Mouse (Mus musculus) telencephalon, adult 2 months (tissue): ENCODE data around the gene 2010111I01Rik.

Experiments used
- DNase-seq: peaks from one replicate; pipeline ENCODE4 v3.0.0-alpha.2; 2011; ENCODE audit warnings: low read depth, low spot score

Gene 2010111I01Rik

DNA sequence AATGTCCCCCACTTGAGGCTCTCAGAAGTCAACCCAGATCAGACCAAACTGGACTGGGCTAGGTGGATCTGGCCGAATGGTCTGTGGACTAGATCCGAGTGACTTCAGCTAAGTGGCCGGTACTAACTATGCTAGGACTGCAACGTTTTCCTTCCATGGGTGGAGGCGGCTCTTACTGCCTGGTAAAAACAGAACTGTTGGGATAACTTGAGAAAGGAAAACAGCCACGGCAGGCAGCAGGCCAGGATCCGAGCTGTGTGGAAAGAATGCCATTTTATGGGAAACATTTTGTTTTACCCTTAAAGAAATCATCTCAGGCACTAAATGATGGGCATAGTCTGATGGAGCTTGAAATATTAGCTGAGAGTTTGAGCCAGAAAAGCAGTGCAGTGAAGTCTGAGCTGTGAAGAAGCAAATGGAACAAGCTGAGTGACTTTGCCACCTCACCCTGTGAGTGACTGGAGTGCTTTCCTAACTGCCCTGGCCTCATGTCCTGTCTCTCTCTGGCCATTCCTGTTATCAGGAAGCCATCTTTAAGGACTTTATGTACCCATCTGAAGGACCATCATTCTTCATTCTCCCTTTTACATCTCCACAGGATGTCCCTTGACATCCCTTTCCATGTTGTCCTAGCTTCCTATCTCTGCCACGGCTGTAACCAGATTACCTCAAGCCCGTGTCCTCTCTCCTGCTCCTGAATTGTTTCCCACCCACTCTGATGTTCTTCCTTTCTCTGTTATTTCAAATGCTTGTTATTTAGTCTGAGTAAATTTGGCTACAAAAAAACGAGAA is 277.9 kb downstream of the 2010111I01Rik start:
- DNase-seq = no peak

DNA sequence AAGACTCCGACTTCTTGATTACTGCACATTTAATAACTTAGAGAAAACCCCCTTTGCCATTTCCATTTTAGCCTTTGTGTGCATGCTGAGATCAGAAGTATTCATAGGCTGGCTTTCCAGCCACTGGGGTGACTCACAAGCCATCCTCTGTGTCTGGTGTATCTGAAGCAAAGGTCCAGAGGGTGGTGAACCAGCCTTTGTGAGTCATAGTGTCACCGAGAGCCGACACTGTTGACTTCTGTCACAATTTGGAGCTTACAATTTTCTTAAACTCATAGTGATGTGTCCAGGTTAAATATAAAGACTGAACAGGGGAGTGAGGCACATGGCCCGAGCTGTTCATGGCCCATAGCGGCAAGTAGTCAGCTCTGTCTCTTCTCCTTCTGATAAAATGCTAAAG is 278.9 kb downstream of the 2010111I01Rik start:
- no peak for DNase-seq

DNA sequence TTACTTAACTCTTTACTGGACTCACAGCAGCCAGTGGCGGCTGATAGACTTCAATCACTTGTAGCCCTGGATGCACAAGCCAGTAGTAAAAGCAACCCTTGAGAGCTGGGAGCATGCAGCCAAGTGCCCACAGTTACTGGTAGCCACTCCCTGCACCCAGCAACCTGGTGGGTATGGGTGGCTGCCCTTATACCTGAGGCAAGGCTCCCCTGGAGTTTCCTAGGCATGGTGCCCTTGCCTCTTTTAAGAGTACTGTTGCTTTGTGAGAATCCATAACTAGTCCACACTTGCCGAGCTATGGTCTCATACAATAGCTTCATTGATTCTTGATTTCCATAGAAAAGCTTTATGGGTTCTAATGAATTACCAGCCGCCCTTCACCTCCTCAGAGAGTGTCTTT is 279.7 kb downstream of the 2010111I01Rik start:
- no peak for DNase-seq

DNA sequence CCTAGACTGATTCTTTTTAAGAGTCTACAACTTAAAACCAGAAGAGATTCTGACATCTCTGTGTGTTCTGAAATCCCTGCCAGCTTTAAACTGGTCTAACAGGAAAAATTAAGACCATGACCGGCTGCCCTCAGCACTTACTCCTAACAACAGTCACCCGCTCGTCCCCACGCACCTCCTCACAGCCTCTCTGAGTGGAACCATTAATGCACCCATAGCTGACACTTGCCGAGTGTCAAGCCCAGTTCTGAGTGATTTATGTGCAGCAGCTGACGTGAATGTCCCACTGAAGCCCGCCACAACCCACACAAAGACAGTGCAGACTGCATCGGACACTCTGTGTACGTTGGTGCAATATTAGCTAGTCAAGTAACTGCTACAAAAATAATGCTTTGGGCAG is 280.5 kb downstream of the 2010111I01Rik start:
- no peak for DNase-seq

DNA sequence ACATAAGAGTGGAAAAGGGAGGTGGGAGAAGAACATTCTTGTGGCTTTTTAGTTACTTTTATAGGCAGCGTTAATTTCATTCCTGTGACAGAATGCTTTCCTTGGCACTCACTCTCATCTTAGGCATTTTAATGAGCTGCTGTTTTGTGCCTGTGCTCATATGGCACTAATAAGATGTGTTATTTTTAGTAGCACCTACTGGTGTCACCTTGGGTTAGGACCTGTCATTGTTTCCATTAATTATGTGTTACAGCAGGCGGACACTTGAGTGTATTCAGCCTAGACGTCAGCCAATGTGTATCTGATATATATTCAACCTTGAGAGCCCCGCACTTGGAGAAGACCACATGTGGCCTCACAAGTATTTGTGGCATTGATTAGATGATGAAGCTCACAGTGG is 281.1 kb downstream of the 2010111I01Rik start:
- no peak for DNase-seq

DNA sequence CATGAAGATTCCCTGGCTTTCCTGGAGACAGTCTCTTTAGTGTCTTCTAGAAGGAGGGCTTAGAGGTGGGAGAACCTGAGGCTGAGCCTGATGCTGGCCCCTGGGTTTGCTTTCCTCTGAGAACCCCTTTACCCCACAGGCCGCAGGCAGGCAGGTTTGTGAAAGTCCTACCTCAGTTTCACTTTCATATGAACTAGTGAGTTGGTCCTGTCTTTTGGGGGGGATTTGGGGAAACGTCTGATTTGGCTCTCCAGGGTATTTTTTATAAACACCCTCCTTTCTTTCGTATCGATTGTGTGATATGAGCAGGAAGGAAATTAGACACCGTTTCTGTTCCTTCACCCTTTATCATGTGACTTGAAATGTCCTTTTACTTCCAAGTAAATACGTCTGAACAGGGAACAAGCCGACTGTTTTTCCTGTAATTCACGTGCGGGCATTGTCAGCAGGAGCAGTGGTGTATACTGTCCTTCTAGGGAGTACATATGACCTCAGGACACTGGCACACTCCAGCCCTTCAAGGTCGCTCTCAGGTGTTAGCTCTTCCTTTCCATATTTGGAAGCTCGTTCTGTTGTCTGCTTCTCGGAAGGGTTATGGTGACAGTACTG is 281.7 kb downstream of the 2010111I01Rik start:
- DNase-seq = no peak

DNA sequence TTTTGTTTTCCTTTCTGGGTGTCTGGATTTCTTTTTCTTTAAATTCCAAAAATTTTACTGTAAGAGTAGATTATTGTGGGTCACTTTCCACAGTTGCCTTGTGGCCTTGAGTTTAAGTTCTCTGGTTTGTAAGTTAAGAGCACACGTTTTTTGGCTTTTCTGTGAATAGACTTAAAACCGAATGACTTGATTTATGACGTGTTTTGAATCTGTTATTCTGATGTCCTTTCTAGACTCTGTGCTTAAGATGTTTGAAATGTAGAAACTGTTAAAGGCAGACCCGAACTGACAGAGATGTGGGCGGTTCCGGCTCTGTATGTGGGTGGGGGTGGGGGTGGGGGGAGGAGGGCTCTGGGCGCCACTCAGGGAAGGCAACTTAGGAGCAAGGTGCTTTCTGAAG is 282.3 kb downstream of the 2010111I01Rik start:
- DNase-seq = no peak

DNA sequence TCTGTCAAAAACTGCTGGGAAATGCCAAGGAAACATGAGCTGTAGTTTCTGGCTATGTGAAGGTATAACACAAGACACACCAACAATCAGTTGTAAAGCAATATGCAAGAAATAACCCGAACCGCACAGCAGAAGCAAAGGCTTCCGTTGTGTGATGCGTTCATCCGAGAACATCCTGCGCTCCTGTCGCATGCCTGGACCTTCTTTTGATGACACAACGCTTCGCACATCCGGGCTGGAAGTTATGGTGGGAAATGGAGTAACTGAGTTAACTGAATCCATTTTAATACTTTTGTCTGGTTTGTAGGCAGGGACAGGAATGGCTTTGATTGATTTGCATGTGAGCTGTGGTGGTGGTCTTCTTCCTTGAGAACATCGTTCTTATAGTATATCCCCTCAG is 282.9 kb downstream of the 2010111I01Rik start:
- DNase-seq = no peak

DNA sequence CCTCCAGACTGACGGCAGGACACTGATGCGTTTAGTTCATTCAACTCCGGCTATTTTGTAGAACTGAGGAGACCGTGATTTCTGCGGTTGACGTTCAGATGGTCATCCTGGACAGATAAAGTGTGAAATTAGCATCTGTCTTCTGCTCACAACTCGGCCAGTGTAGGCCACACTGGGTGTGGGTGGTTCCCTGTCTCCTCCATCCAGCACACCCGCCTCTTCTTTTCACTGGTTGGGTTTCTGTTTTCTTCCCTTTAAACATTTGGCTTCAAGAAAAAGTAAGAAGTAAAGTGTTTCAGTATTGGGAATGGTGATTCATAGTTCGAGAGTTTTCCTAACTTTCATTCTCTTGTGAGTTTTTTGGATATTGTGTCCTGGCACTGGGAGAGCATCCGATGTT is 283.6 kb downstream of the 2010111I01Rik start:
- DNase-seq = peak; percentile 62

DNA sequence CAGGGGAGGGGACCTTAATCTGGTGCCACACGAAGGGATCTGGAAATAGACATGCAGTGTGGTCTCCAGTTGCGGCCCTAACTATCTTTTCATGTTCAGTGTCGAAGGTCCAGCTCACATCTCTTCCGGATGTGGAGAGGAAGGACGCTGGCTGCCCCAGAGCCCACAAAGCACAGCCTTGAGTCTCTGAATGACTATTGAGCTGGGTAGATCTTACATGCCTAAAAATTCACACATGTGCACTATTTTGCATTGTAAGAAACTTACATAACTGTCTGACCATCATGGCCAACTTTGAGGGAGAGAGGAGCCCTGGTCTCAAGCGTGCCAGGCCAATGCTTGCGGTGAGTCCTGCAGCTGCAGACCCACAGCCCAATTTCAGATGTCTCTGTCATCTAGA is 284.5 kb downstream of the 2010111I01Rik start:
- DNase-seq = no peak

DNA sequence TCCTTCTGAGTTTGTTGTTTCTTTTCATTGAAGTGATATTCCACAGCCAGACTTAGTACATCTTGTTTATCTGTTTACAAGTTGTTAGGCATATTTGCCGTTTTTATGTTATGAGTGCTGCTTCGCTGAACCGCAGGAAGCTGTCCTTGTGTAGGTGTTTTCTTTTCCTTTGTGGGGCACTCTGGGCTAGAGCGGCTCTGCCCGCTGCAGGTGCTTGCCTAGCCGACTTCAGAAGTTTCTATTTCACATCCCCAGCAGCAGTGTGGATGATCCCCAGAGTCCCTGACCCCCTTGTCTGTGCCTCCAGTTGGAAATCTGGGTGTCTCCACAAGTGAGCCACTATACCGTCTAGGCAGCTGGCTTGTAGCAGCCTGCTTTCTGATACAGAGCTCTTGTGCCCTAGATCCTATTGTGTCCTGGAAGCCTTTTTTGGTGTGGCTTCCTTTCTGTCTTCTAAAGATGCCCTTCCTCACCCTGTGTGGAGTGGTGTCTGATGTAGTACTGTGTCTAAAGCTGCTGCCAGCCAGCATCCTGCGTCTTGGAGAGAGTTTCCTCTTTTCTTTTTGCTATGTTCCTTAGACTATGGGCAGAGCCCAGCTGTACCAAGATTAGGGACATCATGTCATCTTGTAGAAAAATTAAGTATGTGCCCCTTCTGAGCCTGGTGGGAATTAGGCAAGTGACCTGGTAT is 285.2 kb downstream of the 2010111I01Rik start:
- no peak for DNase-seq

DNA sequence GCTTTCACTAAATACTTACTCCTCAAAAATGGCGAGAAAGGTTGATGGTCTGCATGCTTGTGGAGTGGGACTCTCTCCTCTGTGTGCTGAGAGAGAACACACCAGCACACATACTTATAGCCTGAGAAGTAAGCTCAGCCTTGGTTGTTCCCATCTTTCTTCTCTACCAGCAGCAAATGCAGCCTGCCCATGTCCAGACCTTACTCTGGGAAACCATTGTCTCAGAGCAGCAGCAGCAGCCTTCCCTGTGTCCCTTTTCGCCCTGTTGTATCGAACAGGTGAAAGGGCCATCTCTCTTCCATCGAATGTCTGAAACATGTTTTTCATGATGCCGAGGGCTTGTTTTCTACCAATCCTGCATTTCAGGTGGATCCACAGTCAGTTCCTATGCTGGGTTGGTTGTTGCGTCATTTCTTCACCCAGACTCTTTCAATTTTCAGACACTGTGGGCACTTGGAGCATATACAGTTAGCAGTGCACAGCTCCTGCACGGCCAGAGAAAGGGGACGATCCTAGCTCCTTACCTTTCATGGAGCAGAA is 285.8 kb downstream of the 2010111I01Rik start:
- DNase-seq = no peak

DNA sequence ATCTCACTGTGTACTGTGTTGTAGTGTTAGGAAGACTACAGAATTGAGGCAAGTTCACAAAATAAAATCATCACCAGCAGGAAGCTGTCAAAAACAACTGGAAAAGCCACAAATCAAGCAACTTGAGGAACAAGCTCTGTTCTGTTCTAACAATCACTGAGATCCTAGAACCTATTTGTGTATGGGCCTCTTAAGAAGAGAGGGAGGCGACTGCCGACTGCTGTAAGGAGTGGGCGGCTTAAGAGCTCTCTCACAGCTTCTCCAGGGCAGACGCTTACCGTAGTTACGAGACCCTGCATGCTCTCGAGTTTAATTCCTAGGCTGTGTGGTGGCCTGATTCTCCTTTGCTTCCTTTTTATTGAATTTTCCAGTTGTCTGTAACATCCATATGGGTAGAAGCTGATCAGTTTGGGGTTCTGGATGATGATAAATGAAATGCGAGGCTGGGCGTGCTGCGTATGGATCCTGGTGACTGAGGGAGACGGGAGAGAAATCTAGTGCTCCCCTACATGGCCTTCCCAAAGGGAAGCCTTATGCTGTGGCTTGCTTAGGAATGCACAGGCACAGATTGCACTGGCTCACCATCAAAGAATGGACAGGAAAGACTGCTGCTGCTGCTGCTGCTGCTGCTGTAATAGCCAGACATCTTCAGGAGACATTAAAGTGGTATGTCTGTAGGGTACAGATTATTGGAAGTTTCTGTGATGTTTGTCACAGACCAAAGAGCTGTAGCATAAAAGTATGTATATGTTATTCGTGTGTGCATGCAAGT is 286.6 kb downstream of the 2010111I01Rik start:
- no peak for DNase-seq

DNA sequence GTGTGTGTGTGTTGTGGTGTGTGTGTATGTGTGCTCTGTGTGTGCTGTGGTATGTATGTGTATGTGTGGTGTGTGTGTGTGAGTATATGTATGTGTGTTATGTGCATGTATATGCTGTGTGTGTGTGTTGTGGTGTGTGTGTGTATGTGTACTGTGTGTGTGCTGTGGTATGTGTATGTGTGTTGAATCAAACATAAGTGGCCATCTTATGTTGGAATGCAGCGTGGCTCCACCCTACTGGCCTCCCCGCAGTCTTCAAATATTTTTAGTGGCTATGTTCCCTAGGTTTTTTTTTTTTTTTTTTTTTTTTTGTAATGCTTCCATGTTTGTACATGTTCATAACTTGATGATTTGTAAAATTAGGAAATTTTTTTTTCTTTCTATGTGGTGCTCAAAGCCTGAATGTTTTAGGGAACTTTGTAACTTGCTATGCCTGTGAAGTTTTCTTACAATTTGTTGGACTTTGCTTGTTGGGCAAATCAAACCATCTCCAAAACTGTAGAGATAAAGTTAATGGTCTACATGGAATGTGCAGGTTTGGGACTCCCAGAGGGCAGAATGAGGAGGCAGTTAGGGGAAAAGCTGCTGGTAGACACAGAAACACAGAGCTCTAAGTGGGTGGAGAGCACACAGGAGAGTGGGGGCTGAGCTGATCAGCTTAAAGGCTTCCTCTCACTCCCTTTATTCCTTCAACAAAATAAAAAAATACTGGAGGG is 287.8 kb downstream of the 2010111I01Rik start:
- DNase-seq = no peak

DNA sequence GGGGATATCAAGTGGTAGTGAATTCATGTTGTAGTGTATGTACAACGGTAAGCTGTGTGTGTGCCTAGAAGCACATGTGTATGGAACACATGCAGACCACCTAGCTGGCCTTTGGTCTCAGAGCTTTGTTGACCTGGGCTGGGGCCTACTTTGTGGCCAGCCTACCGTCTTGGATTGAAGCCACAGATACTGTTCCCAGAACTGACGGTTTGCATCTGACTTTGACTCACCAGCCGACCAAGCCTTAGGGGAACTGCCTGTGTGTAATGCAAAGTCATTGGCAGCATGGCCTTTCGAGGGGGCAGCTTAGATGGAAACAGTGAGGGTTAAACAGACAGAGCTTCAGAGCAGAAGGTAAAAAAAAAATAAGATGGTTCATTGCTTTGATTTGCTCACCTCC is 288.5 kb downstream of the 2010111I01Rik start:
- DNase-seq = no peak

DNA sequence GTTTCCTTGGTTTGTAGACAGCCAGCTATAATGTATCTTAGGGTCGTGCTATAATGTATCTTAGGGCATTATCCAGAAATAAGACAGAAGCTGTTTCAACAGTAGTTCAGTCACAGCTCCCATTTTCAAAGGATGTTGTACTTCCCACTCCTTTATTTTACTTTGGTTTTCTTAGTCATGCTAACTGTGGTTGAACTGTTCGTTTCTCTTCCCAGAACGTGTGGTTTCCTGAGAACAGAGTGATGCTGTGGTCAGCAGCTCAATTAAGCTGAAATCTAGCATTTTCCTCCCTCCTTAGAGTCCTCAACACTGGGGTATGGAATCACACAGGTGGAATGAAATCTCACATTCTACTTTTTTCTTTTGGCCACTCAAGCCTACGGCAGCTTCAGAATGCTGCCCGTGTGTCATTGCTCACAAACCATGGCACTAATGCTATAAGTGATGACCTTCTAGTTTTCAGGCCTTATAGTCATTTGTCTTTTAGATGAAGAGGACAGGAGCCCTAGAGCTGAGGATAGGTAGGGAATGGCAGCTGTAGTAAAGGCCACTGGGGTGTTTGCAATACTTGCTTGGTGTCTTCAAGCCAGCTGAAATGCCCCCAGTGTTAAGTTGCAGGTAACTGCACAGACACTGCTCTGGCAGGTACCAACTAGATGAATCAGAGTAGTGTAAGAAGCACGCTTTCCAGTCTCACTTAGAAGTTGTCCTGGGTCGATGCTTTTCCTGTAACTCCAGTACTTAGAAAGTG is 289.4 kb downstream of the 2010111I01Rik start:
- DNase-seq = no peak

DNA sequence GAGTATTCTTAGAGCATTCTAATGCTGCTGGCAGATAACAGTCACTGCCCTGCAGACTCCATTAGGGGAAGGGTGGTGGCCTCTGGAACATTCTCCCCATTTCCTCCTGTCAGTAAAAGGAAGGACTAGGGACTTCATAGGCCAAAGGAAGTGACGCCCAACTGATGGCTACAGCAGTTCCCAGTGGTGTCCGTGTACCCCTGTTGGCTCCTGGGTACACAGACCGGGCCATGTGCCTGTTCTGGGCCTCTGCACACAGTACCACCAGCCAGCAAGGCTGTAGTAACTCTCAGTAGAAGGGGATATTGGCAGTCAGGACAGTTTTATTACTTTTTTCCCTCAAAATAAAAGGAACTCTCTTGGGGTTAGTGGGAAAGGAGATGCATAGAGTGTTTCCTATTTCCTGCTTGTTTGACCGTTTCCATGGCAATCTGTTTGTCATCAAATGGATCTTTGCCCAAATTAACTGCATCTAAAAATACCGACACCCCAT is 290.9 kb downstream of the 2010111I01Rik start:
- no peak for DNase-seq

DNA sequence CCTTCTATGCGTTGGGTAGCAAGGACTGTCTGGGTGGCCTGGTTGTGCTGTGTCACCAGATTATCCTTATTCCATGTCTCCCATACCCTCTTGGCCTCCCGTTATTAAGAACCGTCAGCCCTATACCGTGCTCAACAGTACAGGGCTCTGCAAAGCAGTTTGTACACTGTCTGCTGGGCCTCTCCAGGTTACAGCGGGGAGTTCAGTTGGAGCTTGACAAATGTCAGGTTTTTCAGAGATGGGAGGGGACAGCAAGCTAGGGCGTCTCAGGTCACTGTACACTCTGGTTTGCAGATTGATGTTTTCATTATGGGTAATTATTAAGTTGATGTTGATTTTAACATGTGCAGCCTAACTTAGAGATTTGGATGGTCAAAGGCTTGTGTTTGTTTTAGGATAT is 291.5 kb downstream of the 2010111I01Rik start:
- DNase-seq = no peak

DNA sequence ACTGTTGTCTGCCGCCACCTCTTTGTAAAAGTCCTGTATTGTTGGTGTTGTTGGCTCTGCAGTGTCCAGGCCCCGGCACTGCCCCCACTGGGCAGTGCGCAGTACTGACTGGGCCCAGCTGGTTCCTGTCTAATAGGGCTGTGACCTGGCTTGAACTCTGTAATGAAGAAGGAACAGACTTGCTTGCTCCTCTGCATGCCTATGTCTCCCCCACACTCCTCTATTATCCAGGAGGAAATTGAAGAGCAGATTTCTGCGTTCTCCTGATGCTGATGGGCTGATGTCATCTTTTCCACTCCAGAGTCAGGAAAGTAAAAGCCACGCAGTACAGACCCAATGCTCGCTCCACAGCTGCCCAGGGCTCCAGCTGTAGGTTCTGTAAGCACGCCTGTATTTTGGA is 292.1 kb downstream of the 2010111I01Rik start:
- no peak for DNase-seq

DNA sequence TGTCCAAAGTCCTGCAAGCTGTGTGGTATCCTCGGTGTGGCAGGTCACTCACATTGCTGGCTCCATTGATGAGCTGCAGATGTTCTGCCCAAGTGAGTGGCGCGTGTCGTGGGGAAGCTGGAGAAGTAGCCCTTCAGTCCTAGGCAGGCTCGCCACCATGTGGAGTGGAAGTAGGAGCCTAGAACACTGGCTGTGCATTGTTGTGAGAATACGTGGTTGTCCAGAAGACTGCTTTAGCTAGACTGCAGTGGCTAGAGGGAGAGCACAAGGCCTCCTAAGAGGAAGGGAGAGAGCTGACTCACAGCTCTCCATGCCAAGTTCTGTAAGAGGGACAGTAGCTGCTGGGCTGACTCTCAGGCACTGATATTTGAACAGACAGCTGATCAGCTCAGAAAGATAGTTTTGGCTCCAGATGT is 293.5 kb downstream of the 2010111I01Rik start:
- DNase-seq = no peak
